Mouse (Mus musculus): ENCODE measurements around the gene Ift80. TPM values are rescaled to one million over a fixed set of nuclear protein-coding genes. Genes with fewer than 3 reads are reported as not detected.
A peak's percentile ranks its signal among the peaks of the same experiment; 100 is the strongest.
"Not testable (repeated sequence)": the region's sequence is repeated elsewhere in the genome, so short reads cannot be mapped to it uniquely, and the experiment has no call there.

Gene Ift80
- total and polyA plus RNA-seq, 3 experiments: 10.8 to 13.8 (median 11.5) TPM

DNA sequence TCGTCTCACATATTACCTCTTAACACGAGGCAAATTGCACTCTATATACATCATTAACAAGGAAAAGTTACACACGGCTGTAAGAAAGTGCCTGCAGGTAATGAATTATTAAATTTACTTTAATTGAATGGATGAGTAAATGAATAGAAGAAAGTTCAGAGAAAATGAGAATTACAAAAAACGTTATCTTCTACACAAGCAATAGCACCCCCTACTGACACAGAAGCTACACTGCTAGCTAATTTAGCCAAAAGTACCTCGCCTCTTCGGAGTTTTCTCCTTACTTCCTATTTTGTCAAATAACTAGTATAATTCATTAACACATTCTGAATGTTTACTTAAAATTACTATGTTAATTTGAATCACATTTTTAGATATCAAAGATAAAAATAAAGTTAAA lies 49.9 kb downstream of the Ift80 start:
- in situ Hi-C loops (cut with MboI; ENCODE audit: low pct_ligation_motif_present, low pct_unique_long_range_greater_than_20kb, low sequenced_read_pairs): loop anchor here (10.0 kb wide), 2 partner anchors 240 to 330 kb away; no protein-coding TSS in a partner anchor
- Histone ChIP-seq H3K9ac (ENCODE audit: insufficient read depth, low read depth) (no peak overlapping the region), H3K9me3 (replicated peaks; ENCODE audit: low read length) (no peaks in the 10 kb centered on the region), H3K36me3 (replicated peaks in 1 of 2; ENCODE audit: control insufficient read depth in 1 of 2, insufficient read depth in 1 of 2, low read length in 1 of 2) (peaks cover 3 to 25% of the 10 kb centered on the region in 2 experiments), H3K79me2 (replicated peaks; ENCODE audit: control insufficient read depth, extremely low read depth, insufficient read depth, poor library complexity, severe bottlenecking) (no peaks in the 10 kb centered on the region), H3K4me3 (replicated peaks in 1 of 3; ENCODE audit: low read depth in 2 of 3, low read length in 2 of 3, poor library complexity in 1 of 3) (no peak overlapping the region), H3K4me2 (ENCODE audit: insufficient read depth, low read depth, poor library complexity, severe bottlenecking) (no peak overlapping the region), H3K27ac (ENCODE audit: insufficient read depth, low read depth) (no peak overlapping the region), H3K4me1 (ENCODE audit: control insufficient read depth in 1 of 2, insufficient read depth in 2 of 2) (0 out of 4 replicates have a peak, but pooled peaks cover 0 to 3% of the 10 kb centered on the region in 2 experiments), H3K27me3 (replicated peaks) (no peaks in the 10 kb centered on the region)
- TF ChIP-seq POLR2A (IDR thresholded peaks at IDR 0.05; ENCODE audit: low read depth, low read length): no peak
- peak; percentile 48 to 88; a peak in 3 of 4 replicates for TF ChIP-seq CTCF (conservative IDR thresholded peaks at IDR 0.05 in 1 of 2, IDR thresholded peaks at IDR 0.05 in 1 of 2; ENCODE audit: low read depth in 2 of 2, low read length in 2 of 2)
- no peak for TF ChIP-seq BHLHE40 (IDR thresholded peaks at IDR 0.05; ENCODE audit: low read depth, low read length)
- no peak for TF ChIP-seq CHD1 (IDR thresholded peaks at IDR 0.05; ENCODE audit: low read depth, low read length)
- TF ChIP-seq IRF4 (IDR thresholded peaks at IDR 0.05; ENCODE audit: low read depth, low read length): 0 out of 2 replicates have a peak, but pooled peaks have one; percentile 15
- peak; percentile 73 for TF ChIP-seq SMC3 (IDR thresholded peaks at IDR 0.05; ENCODE audit: low read depth, low read length)
- TF ChIP-seq MEF2A (IDR thresholded peaks at IDR 0.05; ENCODE audit: borderline replicate concordance, low read depth, low read length): no peak
- TF ChIP-seq RAD21 (IDR thresholded peaks at IDR 0.05; ENCODE audit: low read depth, low read length): peak; percentile 87
- TF ChIP-seq MAFK (IDR thresholded peaks at IDR 0.05; ENCODE audit: insufficient replicate concordance, low read length): no peak
- peak; percentile 70 for TF ChIP-seq ZNF384 (IDR thresholded peaks at IDR 0.05; ENCODE audit: low read depth, low read length)
- no peak for TF ChIP-seq CHD2 (IDR thresholded peaks at IDR 0.05; ENCODE audit: low read length)
- no peak for TF ChIP-seq ZC3H11A (IDR thresholded peaks at IDR 0.05; ENCODE audit: low read depth, low read length)
- no peak for TF ChIP-seq USF1 (IDR thresholded peaks at IDR 0.05; ENCODE audit: low read depth, low read length)
- TF ChIP-seq ZMIZ1 (IDR thresholded peaks at IDR 0.05; ENCODE audit: low read depth, low read length): no peak
- dilution Hi-C loops (cut with MboI; ENCODE audit: extremely low pct_ligation_motif_present, extremely low pct_unique_long_range_greater_than_20kb, low sequenced_read_pairs): no loop called here
- DNase-seq (ENCODE audit: extremely low read depth): peak; percentile 63

DNA sequence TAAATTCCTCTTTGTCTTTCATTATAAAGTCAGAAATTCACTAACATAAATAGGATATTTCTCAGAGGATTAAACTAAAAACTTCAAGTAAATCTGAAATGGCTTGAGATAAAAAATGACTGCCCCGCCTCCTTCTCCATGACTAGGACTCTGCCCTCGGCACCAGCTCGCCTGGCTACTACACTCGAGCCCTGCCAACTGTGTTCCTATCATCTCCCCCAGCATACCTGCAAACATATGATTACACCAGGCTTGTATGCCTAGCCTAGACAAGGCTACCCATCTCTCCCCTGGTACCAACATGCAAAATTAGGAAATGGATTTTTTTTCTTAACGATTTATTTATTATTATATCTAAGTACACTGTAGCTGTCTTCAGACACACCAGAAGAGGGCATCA lies 51.7 kb downstream of the Ift80 start:
- dilution Hi-C loops (cut with MboI; ENCODE audit: extremely low pct_ligation_motif_present, extremely low pct_unique_long_range_greater_than_20kb, low sequenced_read_pairs): no loop called here
- in situ Hi-C loops (cut with MboI; ENCODE audit: low pct_ligation_motif_present, low pct_unique_long_range_greater_than_20kb, low sequenced_read_pairs): loop anchor here (10.0 kb wide), 2 partner anchors 238 to 328 kb away; no protein-coding TSS in a partner anchor
- TF ChIP-seq GABPA (IDR thresholded peaks at IDR 0.05; ENCODE audit: insufficient replicate concordance, low read depth, low read length): no peak
- no peak for TF ChIP-seq SIN3A (IDR thresholded peaks at IDR 0.05; ENCODE audit: low read length)
- no peak for TF ChIP-seq IRF4 (IDR thresholded peaks at IDR 0.05; ENCODE audit: low read depth, low read length)
- TF ChIP-seq CTCF (conservative IDR thresholded peaks at IDR 0.05 in 1 of 2, IDR thresholded peaks at IDR 0.05 in 1 of 2; ENCODE audit: low read depth in 2 of 2, low read length in 2 of 2): no peak
- TF ChIP-seq RAD21 (IDR thresholded peaks at IDR 0.05; ENCODE audit: low read depth, low read length): no peak
- Histone ChIP-seq H3K4me3 (replicated peaks in 1 of 3; ENCODE audit: low read depth in 2 of 3, low read length in 2 of 3, poor library complexity in 1 of 3) (no peak overlapping the region), H3K27me3 (replicated peaks) (no peaks in the 10 kb centered on the region), H3K9ac (ENCODE audit: insufficient read depth, low read depth) (no peak overlapping the region), H3K27ac (ENCODE audit: insufficient read depth, low read depth) (no peak overlapping the region), H3K4me2 (ENCODE audit: insufficient read depth, low read depth, poor library complexity, severe bottlenecking) (no peak overlapping the region), H3K36me3 (replicated peaks in 1 of 2; ENCODE audit: control insufficient read depth in 1 of 2, insufficient read depth in 1 of 2, low read length in 1 of 2) (peaks cover 3 to 25% of the 10 kb centered on the region in 2 experiments), H3K4me1 (ENCODE audit: control insufficient read depth in 1 of 2, insufficient read depth in 2 of 2) (0 out of 4 replicates have a peak, but pooled peaks cover 0 to 3% of the 10 kb centered on the region in 2 experiments), H3K9me3 (replicated peaks; ENCODE audit: low read length) (no peaks in the 10 kb centered on the region), H3K79me2 (replicated peaks; ENCODE audit: control insufficient read depth, extremely low read depth, insufficient read depth, poor library complexity, severe bottlenecking) (no peaks in the 10 kb centered on the region)
- DNase-seq (ENCODE audit: extremely low read depth): no peak

DNA sequence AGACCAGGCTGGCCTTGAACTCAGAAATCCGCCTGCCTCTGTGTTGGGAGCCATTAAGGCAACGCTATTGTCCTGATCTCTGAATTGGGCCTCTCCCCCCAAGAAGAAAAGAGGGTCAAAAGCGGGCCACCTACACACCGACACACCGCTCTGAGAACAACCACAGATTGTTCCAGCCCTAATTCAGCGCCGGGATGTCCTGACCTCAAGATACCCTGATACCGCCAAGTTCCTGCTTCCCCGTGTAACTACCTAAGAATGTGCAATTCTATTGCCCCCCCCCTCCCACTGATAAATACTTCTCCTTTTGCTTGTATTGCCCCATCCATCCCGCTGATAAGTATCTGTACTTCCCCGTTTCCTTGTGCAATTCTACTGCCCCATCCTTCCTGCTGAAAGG lies 52.4 kb downstream of the Ift80 start:
- H3K27ac ChIP-seq (ENCODE audit: insufficient read depth, low read depth); dilution Hi-C loops (cut with MboI; ENCODE audit: extremely low pct_ligation_motif_present, extremely low pct_unique_long_range_greater_than_20kb, low sequenced_read_pairs); DNase-seq (ENCODE audit: extremely low read depth); H3K27me3 ChIP-seq (replicated peaks); H3K9ac ChIP-seq (ENCODE audit: insufficient read depth, low read depth); H3K4me3 ChIP-seq (replicated peaks in 1 of 3; ENCODE audit: low read depth in 2 of 3, low read length in 2 of 3, poor library complexity in 1 of 3); H3K4me1 ChIP-seq (ENCODE audit: control insufficient read depth in 1 of 2, insufficient read depth in 2 of 2); H3K79me2 ChIP-seq (replicated peaks; ENCODE audit: control insufficient read depth, extremely low read depth, insufficient read depth, poor library complexity, severe bottlenecking); H3K9me3 ChIP-seq (replicated peaks; ENCODE audit: low read length); H3K4me2 ChIP-seq (ENCODE audit: insufficient read depth, low read depth, poor library complexity, severe bottlenecking): not testable (repeated sequence)
- peaks cover 3 to 21% of the 10 kb centered on the region in 2 experiments for H3K36me3 ChIP-seq (replicated peaks in 1 of 2; ENCODE audit: control insufficient read depth in 1 of 2, insufficient read depth in 1 of 2, low read length in 1 of 2)
- in situ Hi-C loops (cut with MboI; ENCODE audit: low pct_ligation_motif_present, low pct_unique_long_range_greater_than_20kb, low sequenced_read_pairs): loop anchor here (10.0 kb wide), 2 partner anchors 237 to 327 kb away; no protein-coding TSS in a partner anchor
